Comparison of ENCODE assay signal across 10 mouse cellular contexts in the genomic region with DNA sequence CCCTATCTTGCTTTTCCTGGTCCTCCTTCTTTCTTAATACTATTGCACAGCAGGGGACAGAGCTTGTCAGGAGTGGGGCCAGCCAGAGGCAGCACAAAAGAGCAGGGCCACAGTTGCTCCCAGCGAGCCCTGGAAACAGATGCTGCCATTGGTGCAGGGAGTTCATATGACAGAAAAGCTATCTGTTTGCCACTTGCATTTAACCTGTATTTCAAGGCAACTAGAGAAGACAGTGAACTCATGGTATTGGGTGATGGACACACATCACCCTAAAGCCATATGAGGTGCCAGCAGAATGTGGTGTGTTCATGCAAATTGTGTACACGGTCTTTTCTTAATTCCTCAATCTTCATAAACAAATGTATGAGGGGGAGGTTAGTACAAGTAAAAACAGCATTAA.
DNase-seq lines count a peak whose midpoint lies in the region; ATAC-seq lines count a peak whose summit lies in the region.
"Had no signal": no experiment of that assay in that cellular context is flagged by ENCODE, and none has a peak within 500 bp of the region (broad histone marks: within the 10 kb centered on the region; RNA-seq: fewer than 3 reads in every experiment).

No protein-coding gene starts in this region.

- WGBS in forebrain, embryonic 14.5 days: 11% methylated on average over 2 of the region's 2 CpGs
- 26% methylated on average over 2 of the region's 2 CpGs for WGBS in limb, embryonic 12.5 days
- WGBS in neural tube, embryonic 14.5 days: 11% methylated on average over 2 of the region's 2 CpGs

- no peaks in the 10 kb centered on the region for H3K9me3 ChIP-seq in forebrain, embryonic 14.5 days (replicated peaks; ENCODE audit: control insufficient read depth, low read length)
- H3K9me3 ChIP-seq in limb, embryonic 12.5 days: no peaks in the 10 kb centered on the region
- H3K9me3 ChIP-seq in neural tube, embryonic 14.5 days (ENCODE audit: control insufficient read depth, low read length): no peaks in the 10 kb centered on the region
- H3K9me3 ChIP-seq: liver, embryonic 12.5 days had no signal

- ATAC-seq in forebrain, embryonic 14.5 days: peak; percentile 55
- ATAC-seq in limb, embryonic 12.5 days (ENCODE audit: insufficient number of reproducible peaks, insufficient read depth, low FRiP score, low TSS enrichment, low read depth): no peak; the same call in 1 of the 2 replicates
- ATAC-seq in neural tube, embryonic 14.5 days (ENCODE audit: low read depth): peak; percentile 62
- ATAC-seq: liver, embryonic 12.5 days had no signal

- H3K27me3 ChIP-seq in forebrain, embryonic 14.5 days (replicated peaks; ENCODE audit: control insufficient read depth, insufficient read depth, low read length): no peaks in the 10 kb centered on the region
- no peaks in the 10 kb centered on the region for H3K27me3 ChIP-seq in limb, embryonic 12.5 days
- no peaks in the 10 kb centered on the region for H3K27me3 ChIP-seq in neural tube, embryonic 14.5 days (ENCODE audit: control insufficient read depth, insufficient read depth, low read length)
- H3K27me3 ChIP-seq: liver, embryonic 12.5 days had no signal

- no peaks in the 10 kb centered on the region for H3K36me3 ChIP-seq in forebrain, embryonic 14.5 days (ENCODE audit: control insufficient read depth, insufficient read depth, low read length)
- H3K36me3 ChIP-seq in limb, embryonic 12.5 days: no peaks in the 10 kb centered on the region
- no peaks in the 10 kb centered on the region for H3K36me3 ChIP-seq in neural tube, embryonic 14.5 days (ENCODE audit: control insufficient read depth, insufficient read depth, low read length)
- H3K36me3 ChIP-seq: liver, embryonic 12.5 days had no signal

- peak; percentile 30 for DNase-seq in left cerebral cortex, postnatal 4 days
- no peak for DNase-seq in left cerebral cortex, adult 11 months (ENCODE audit: low spot score)
- DNase-seq in forebrain, embryonic 14.5 days (ENCODE audit: low spot score): no peak
- no peak for DNase-seq in MN1 (ENCODE audit: low spot score)
- no peak for DNase-seq in layer of hippocampus, adult 11-12 months (ENCODE audit: low spot score)
- no peak for DNase-seq in layer of hippocampus, postnatal 14 days (ENCODE audit: low spot score in 2 of 2)
- DNase-seq: thymus, postnatal 14 days had no signal

- no peak overlapping the region for H3K4me3 ChIP-seq in forebrain, embryonic 14.5 days (ENCODE audit: low read depth, low read length)
- H3K4me3 ChIP-seq in limb, embryonic 12.5 days (replicated peaks): no peak overlapping the region
- H3K4me3 ChIP-seq in neural tube, embryonic 14.5 days (ENCODE audit: low read depth, low read length): no peak overlapping the region
- H3K4me3 ChIP-seq: liver, embryonic 12.5 days had no signal

- intact Hi-C loops in left cerebral cortex, postnatal 4 days (cut with DNase I): no loop called here

- peaks cover 24% of the 10 kb centered on the region for H3K4me1 ChIP-seq in forebrain, embryonic 14.5 days (ENCODE audit: control insufficient read depth, insufficient read depth, low read length)
- peaks cover 40% of the 10 kb centered on the region for H3K4me1 ChIP-seq in limb, embryonic 12.5 days (replicated peaks)
- H3K4me1 ChIP-seq in neural tube, embryonic 14.5 days (ENCODE audit: control insufficient read depth, insufficient read depth, low read length): peaks cover 20% of the 10 kb centered on the region
- H3K4me1 ChIP-seq: liver, embryonic 12.5 days had no signal

- H3K27ac ChIP-seq in forebrain, embryonic 14.5 days (ENCODE audit: low read depth, low read length): peak overlapping the region; percentile 83
- peak overlapping the region; percentile 93 for H3K27ac ChIP-seq in limb, embryonic 12.5 days
- peak overlapping the region; percentile 71; the same call in 1 of the 2 replicates for H3K27ac ChIP-seq in neural tube, embryonic 14.5 days (ENCODE audit: low read depth, low read length)
- H3K27ac ChIP-seq: liver, embryonic 12.5 days had no signal

- no peak overlapping the region for H3K4me2 ChIP-seq in forebrain, embryonic 14.5 days (ENCODE audit: low read length)
- peak overlapping the region; percentile 19; the same call in 1 of the 2 replicates for H3K4me2 ChIP-seq in limb, embryonic 12.5 days
- H3K4me2 ChIP-seq in neural tube, embryonic 14.5 days (ENCODE audit: low read depth, low read length): no peak overlapping the region
- H3K4me2 ChIP-seq: liver, embryonic 12.5 days had no signal

- H3K9ac ChIP-seq in forebrain, embryonic 14.5 days (ENCODE audit: low read length): no peak overlapping the region
- H3K9ac ChIP-seq in limb, embryonic 12.5 days (replicated peaks): no peak overlapping the region
- no peak overlapping the region for H3K9ac ChIP-seq in neural tube, embryonic 14.5 days (replicated peaks; ENCODE audit: low read depth, low read length)
- H3K9ac ChIP-seq: liver, embryonic 12.5 days had no signal
